Mouse (Mus musculus): ENCODE data around the gene Aifm2.

Aifm2 gene

GRCm38 (mm10) chr10:61715996-61716864, 1.2 kb downstream of the Aifm2 start:
- no peak for DNase-seq (ENCODE audit: low read depth, low spot score)

- DNase-seq (ENCODE audit: low read depth, low spot score) = no peak
Observed at GRCm38 (mm10) chr10:61717406-61718296, 2.6 kb downstream of the Aifm2 start.

GRCm38 (mm10) chr10:61720331-61720730, 5.3 kb downstream of the Aifm2 start:
- no peak for DNase-seq (ENCODE audit: low read depth, low spot score)

GRCm38 (mm10) chr10:61722215-61722614, 7.2 kb downstream of the Aifm2 start:
- no peak for DNase-seq (ENCODE audit: low read depth, low spot score)

- DNase-seq (ENCODE audit: low read depth, low spot score) = no peak
Observed at GRCm38 (mm10) chr10:61723271-61723670, 8.2 kb downstream of the Aifm2 start.

GRCm38 (mm10) chr10:61729181-61729580, 14.1 kb downstream of the Aifm2 start:
- DNase-seq (ENCODE audit: low read depth, low spot score) = no peak

- no peak for DNase-seq (ENCODE audit: low read depth, low spot score)
Observed at GRCm38 (mm10) chr10:61730171-61730570, 15.1 kb downstream of the Aifm2 start.

- DNase-seq (ENCODE audit: low read depth, low spot score) = peak; percentile 52
Observed at GRCm38 (mm10) chr10:61734377-61734776, 19.3 kb downstream of the Aifm2 start.

- no peak for DNase-seq (ENCODE audit: low read depth, low spot score)
Observed at GRCm38 (mm10) chr10:61736671-61737078, 21.6 kb downstream of the Aifm2 start.

- no peak for DNase-seq (ENCODE audit: low read depth, low spot score)
Observed at GRCm38 (mm10) chr10:61737537-61737936, 22.5 kb downstream of the Aifm2 start.

GRCm38 (mm10) chr10:61738126-61738525, 23.1 kb downstream of the Aifm2 start:
- DNase-seq (ENCODE audit: low read depth, low spot score) = no peak

GRCm38 (mm10) chr10:61741306-61741705, 26.2 kb downstream of the Aifm2 start:
- no peak for DNase-seq (ENCODE audit: low read depth, low spot score)

- no peak for DNase-seq (ENCODE audit: low read depth, low spot score)
Observed at GRCm38 (mm10) chr10:61741873-61742272, 26.8 kb downstream of the Aifm2 start.

- DNase-seq (ENCODE audit: low read depth, low spot score) = no peak
Observed at GRCm38 (mm10) chr10:61742336-61742735, 27.3 kb downstream of the Aifm2 start.

GRCm38 (mm10) chr10:61745133-61745532, 30.1 kb downstream of the Aifm2 start:
- DNase-seq (ENCODE audit: low read depth, low spot score) = no peak

- no peak for DNase-seq (ENCODE audit: low read depth, low spot score)
Observed at GRCm38 (mm10) chr10:61747302-61747701, 32.2 kb downstream of the Aifm2 start.

GRCm38 (mm10) chr10:61750014-61750413, 35.0 kb downstream of the Aifm2 start:
- no peak for DNase-seq (ENCODE audit: low read depth, low spot score)

- no peak for DNase-seq (ENCODE audit: low read depth, low spot score)
Observed at GRCm38 (mm10) chr10:61751534-61752219, 36.6 kb downstream of the Aifm2 start.

- DNase-seq (ENCODE audit: low read depth, low spot score) = no peak
Observed at GRCm38 (mm10) chr10:61753071-61753470, 38.0 kb downstream of the Aifm2 start.

GRCm38 (mm10) chr10:61757022-61757421, 42.0 kb downstream of the Aifm2 start:
- no peak for DNase-seq (ENCODE audit: low read depth, low spot score)

GRCm38 (mm10) chr10:61758904-61759303, 43.8 kb downstream of the Aifm2 start:
- no peak for DNase-seq (ENCODE audit: low read depth, low spot score)

- DNase-seq (ENCODE audit: low read depth, low spot score) = no peak
Observed at GRCm38 (mm10) chr10:61759869-61760268, 44.8 kb downstream of the Aifm2 start.
